Mouse (Mus musculus) embryonic facial prominence, embryonic 11.5 days (tissue): ENCODE measurements around the gene Dapk3. TPM values are rescaled to one million over a fixed set of nuclear protein-coding genes. Genes with fewer than 3 reads are reported as not detected.

Experiments used
- ATAC-seq: fragments of 200-750 bp; cut with Nextera tagmentation; replicated peaks from 2 replicates; pipeline ENCODE4 v1.8.0; 2017; ENCODE audit warnings: low read depth; ENCODE audit not compliant: insufficient number of reproducible peaks, low FRiP score, low TSS enrichment
- DNase-seq: peaks from one replicate; pipeline ENCODE4 v3.0.0-alpha.2; 2015; ENCODE audit warnings: low spot score
- H3K27ac ChIP-seq: fragments of 300-500 bp; sonication (generic); replicated peaks from 2 replicates; pipeline ENCODE4 v1.5.1; 2014; ENCODE audit warnings: mild to moderate bottlenecking, low read depth, low read length, control low read depth
- H3K27me3 ChIP-seq: fragments of 300-500 bp; sonication (generic); 2 replicates; pipeline ENCODE4 v1.6.1; 2014; ENCODE audit warnings: mild to moderate bottlenecking, low read length, moderate library complexity, mixed read lengths; ENCODE audit not compliant: control insufficient read depth, insufficient read depth
- H3K36me3 ChIP-seq: fragments of 300-500 bp; sonication (generic); replicated peaks from 2 replicates; pipeline ENCODE4 v1.6.1; 2014; ENCODE audit warnings: low read depth, mild to moderate bottlenecking, low read length, moderate library complexity, mixed read lengths; ENCODE audit not compliant: control insufficient read depth, insufficient read depth
- H3K4me1 ChIP-seq: fragments of 300-500 bp; sonication (generic); 2 replicates; pipeline ENCODE4 v1.6.1; 2014; ENCODE audit warnings: low read length, mixed read lengths; ENCODE audit not compliant: control insufficient read depth, insufficient read depth
- H3K4me2 ChIP-seq: fragments of 300-500 bp; sonication (generic); 2 replicates; pipeline ENCODE4 v1.6.1; 2014; ENCODE audit warnings: low read depth, mild to moderate bottlenecking, control low read depth, low read length, moderate library complexity
- H3K4me3 ChIP-seq: fragments of 300-500 bp; sonication (generic); 2 replicates; pipeline ENCODE4 v1.5.1; 2014; ENCODE audit warnings: low read depth, low read length, control low read depth
- H3K9ac ChIP-seq: fragments of 300-500 bp; sonication (generic); replicated peaks from 2 replicates; pipeline ENCODE4 v1.6.1; 2014; ENCODE audit warnings: mild to moderate bottlenecking, control low read depth, low read length
- H3K9me3 ChIP-seq: fragments of 300-500 bp; sonication (generic); replicated peaks from 2 replicates; pipeline ENCODE4 v1.6.1; 2016; ENCODE audit warnings: mild to moderate bottlenecking, low read length, inconsistent platforms, mixed read lengths; ENCODE audit not compliant: control insufficient read depth
- WGBS: fragments of 180-500 bp; shearing (Covaris S2); extraction: QIAGEN DNeasy Blood & Tissue Kit; methylation state at CpG from one replicate; pipeline ENCODE4 v1.1.7; 2014; 5-methylcytosine and 5-hydroxymethylcytosine counted together
- polyA plus RNA-seq: library from polyadenylated mRNA; unstranded; fragments of >200 nt; fragmentation: Nextera tagmentation; extraction: Ambion mirVana; gene quantifications from 2 replicates; pipeline ENCODE4 v1.2.1, GENCODE M21; 2014

The Dapk3 gene
- polyA plus RNA-seq, 1 experiment from 2014 or later = 47.4 TPM

GRCm38 (mm10) chr10:81154313-81154712 lies 28.5 kb upstream of the Dapk3 start:
- no peak overlapping the region for H3K9ac ChIP-seq
- H3K27ac ChIP-seq = no peak overlapping the region
- peaks cover 28% of the 10 kb centered on the region for H3K36me3 ChIP-seq
- ATAC-seq (no peak), DNase-seq (no peak)
- no peaks in the 10 kb centered on the region for H3K27me3 ChIP-seq
- no peaks in the 10 kb centered on the region for H3K9me3 ChIP-seq
- H3K4me2 ChIP-seq = no peak overlapping the region
- H3K4me3 ChIP-seq = no peak overlapping the region
- no peaks in the 10 kb centered on the region; the same call in 1 of the 2 replicates for H3K4me1 ChIP-seq
- 87% methylated on average over 12 of the region's 12 CpGs for WGBS

- H3K4me3 ChIP-seq = no peak overlapping the region
- no peak overlapping the region for H3K4me2 ChIP-seq
- ATAC-seq = no peak
- H3K27me3 ChIP-seq = no peaks in the 10 kb centered on the region
- no peak overlapping the region for H3K9ac ChIP-seq
- H3K4me1 ChIP-seq = no peaks in the 10 kb centered on the region; the same call in 1 of the 2 replicates
- H3K36me3 ChIP-seq = peaks cover 28% of the 10 kb centered on the region
- H3K27ac ChIP-seq = no peak overlapping the region
- no peak for DNase-seq
- H3K9me3 ChIP-seq = no peaks in the 10 kb centered on the region
- WGBS = 82% methylated on average over 6 of the region's 6 CpGs
Observed at GRCm38 (mm10) chr10:81154736-81155135, 28.1 kb upstream of the Dapk3 start.

DNA sequence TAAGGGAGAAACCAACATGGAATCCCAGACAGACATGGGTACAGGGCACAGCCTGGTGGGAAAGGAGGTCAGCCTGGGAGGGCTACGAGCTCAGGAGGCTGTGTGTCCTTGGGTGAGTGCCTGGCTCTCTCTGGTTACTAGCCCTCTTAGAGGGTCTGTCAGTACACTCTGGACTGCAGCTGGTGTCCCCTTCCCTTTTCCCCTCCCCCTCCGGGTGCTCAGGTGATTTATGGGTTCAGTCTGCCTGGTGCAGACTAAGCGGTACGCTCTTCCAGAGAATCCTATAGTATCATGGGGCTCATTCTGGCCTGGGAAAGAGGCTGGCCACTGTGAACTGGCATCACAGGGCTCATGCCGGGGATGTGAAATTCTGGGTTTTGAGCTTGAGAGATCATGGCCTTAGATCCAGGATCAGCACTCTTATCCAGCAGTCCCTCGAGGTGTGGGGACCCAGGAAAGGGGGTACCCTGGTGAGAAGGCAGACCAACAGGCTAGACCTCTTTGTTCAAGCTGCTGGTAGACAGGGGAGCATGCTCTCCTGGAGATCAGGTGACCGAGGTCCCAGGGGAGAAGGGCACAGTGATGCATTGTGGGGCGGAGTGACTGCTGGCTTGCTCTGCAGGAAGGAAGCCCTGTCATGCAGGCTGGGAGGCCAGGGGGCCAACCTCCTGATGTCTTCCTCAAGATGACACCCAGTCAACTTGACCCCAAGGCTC lies 21.0 kb upstream of the Dapk3 start:
- Histone ChIP-seq H3K36me3 (peaks cover 7% of the 10 kb centered on the region), H3K9me3 (no peaks in the 10 kb centered on the region), H3K9ac (no peak overlapping the region), H3K4me2 (no peak overlapping the region), H3K4me3 (no peak overlapping the region), H3K4me1 (peaks cover under 1% of the 10 kb centered on the region; the same call in 1 of the 2 replicates), H3K27ac (no peak overlapping the region), H3K27me3 (no peaks in the 10 kb centered on the region)
- DNase-seq (no peak), ATAC-seq (no peak)
- WGBS = 93% methylated on average over 8 of the region's 8 CpGs

- Histone ChIP-seq H3K36me3 (peaks cover 3% of the 10 kb centered on the region), H3K9me3 (no peaks in the 10 kb centered on the region), H3K4me1 (peaks cover 2% of the 10 kb centered on the region; the same call in 1 of the 2 replicates), H3K4me2 (no peak overlapping the region), H3K4me3 (no peak overlapping the region), H3K9ac (no peak overlapping the region), H3K27me3 (no peaks in the 10 kb centered on the region), H3K27ac (no peak overlapping the region)
- ATAC-seq (no peak), DNase-seq (no peak)
- 69% methylated on average over 2 of the region's 2 CpGs for WGBS
Observed at GRCm38 (mm10) chr10:81162318-81162652, 20.5 kb upstream of the Dapk3 start.

DNA sequence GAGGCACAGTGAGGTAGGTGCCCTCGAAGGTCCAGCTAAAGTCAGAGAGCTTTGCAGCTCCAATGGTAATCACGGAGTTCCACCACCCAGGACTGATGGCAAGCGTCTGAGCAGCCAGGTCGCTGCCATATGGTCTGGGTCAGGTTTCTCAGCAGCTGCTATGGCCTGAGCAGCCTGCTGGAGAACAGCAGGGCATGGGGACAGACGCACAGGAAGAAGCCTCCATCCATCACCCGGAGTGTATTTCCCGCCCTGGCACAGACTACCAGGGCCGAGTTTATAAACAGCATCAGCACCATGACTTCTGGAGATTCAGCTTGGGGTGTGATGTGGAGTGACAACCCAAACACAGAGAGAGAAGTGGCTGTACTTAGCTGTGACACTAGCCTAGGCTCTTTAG lies 17.7 kb upstream of the Dapk3 start:
- WGBS = 82% methylated on average over 8 of the region's 8 CpGs
- Histone ChIP-seq H3K27ac (no peak overlapping the region), H3K4me3 (no peak overlapping the region), H3K27me3 (no peaks in the 10 kb centered on the region), H3K4me2 (no peak overlapping the region), H3K9ac (no peak overlapping the region), H3K36me3 (peaks cover 3% of the 10 kb centered on the region), H3K4me1 (peaks cover 2% of the 10 kb centered on the region; the same call in 1 of the 2 replicates), H3K9me3 (no peaks in the 10 kb centered on the region)
- DNase-seq (no peak), ATAC-seq (no peak)

- peak within 1 kb of the TSS; percentile 86 for H3K9ac ChIP-seq
- H3K4me2 ChIP-seq = peak within 1 kb of the TSS; percentile 81
- peak; percentile 65 for ATAC-seq
- no peaks in the 10 kb centered on the region for H3K27me3 ChIP-seq
- H3K4me3 ChIP-seq = peak within 1 kb of the TSS; percentile 96
- no peaks in the 10 kb centered on the region; the same call in 1 of the 2 replicates for H3K36me3 ChIP-seq
- WGBS = under 1% methylated on average over 55 of the region's 64 CpGs
- H3K9me3 ChIP-seq = no peaks in the 10 kb centered on the region
- peak; percentile 100 for DNase-seq
- peaks cover 2% of the 10 kb centered on the region; the same call in 1 of the 2 replicates for H3K4me1 ChIP-seq
- H3K27ac ChIP-seq = peak within 1 kb of the TSS; percentile 36; the same call in 1 of the 2 replicates
Observed at GRCm38 (mm10) chr10:81167200-81168086, 15.4 kb upstream of the Dapk3 start, which contains the start of gene Pias4. Pias4 (minus strand) TSS chr10:81167923.

DNA sequence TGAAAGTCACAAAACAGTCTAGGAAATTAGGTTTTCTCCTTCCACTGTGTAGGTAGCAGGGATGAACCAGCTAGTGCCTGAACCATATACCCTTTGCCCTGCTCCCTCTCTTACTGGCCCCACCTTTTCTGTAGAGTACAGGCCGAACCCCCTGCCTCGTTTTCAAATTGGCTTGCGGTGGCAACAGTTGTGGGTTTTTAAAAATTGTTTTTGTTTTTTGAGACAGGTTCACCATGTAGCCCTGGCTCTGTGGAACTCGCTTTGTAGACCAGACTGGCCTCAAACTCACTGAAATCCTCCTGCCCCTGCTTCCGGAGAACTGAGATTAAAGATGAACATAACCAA lies 14.7 kb upstream of the Dapk3 start:
- 8% methylated on average over 5 of the region's 5 CpGs for WGBS
- H3K4me1 ChIP-seq = peaks cover 2% of the 10 kb centered on the region; the same call in 1 of the 2 replicates
- no peak overlapping the region for H3K9ac ChIP-seq
- H3K4me2 ChIP-seq = peak overlapping the region; percentile 55
- DNase-seq (no peak), ATAC-seq (peak; percentile 64)
- H3K27ac ChIP-seq = peak overlapping the region; percentile 36; the same call in 1 of the 2 replicates
- peak overlapping the region; percentile 96 for H3K4me3 ChIP-seq
- H3K36me3 ChIP-seq = no peaks in the 10 kb centered on the region; the same call in 1 of the 2 replicates
- H3K27me3 ChIP-seq = no peaks in the 10 kb centered on the region
- no peaks in the 10 kb centered on the region for H3K9me3 ChIP-seq
